Mouse (Mus musculus): ENCODE measurements around the gene Astl.

The Astl gene

GRCm38 (mm10) chr2:127363696-127364095 is 25.3 kb downstream of the Astl start:
- intact Hi-C loops (cut with DNase I): loop anchor here (10.0 kb wide), 1 partner anchor 191 kb away; no protein-coding TSS in a partner anchor

- intact Hi-C loops (cut with DNase I): loop anchor here (10.0 kb wide), 1 partner anchor 190 kb away; no protein-coding TSS in a partner anchor
Observed at GRCm38 (mm10) chr2:127364452-127364851, 26.0 kb downstream of the Astl start.

- intact Hi-C loops (cut with DNase I): loop anchor here (10.0 kb wide), 1 partner anchor 188 kb away; no protein-coding TSS in a partner anchor
Observed at GRCm38 (mm10) chr2:127367126-127367820, 28.8 kb downstream of the Astl start.

- intact Hi-C loops (cut with DNase I): loop anchor here (10.0 kb wide), 1 partner anchor 185 kb away; no protein-coding TSS in a partner anchor
Observed at GRCm38 (mm10) chr2:127369703-127370376, 31.4 kb downstream of the Astl start.

GRCm38 (mm10) chr2:127370561-127371483 is 32.4 kb downstream of the Astl start:
- intact Hi-C loops (cut with DNase I): no loop called here

- intact Hi-C loops (cut with DNase I): no loop called here
Observed at GRCm38 (mm10) chr2:127371484-127371861, 33.0 kb downstream of the Astl start.

- intact Hi-C loops (cut with DNase I): no loop called here
Observed at GRCm38 (mm10) chr2:127372082-127372481, 33.6 kb downstream of the Astl start.

GRCm38 (mm10) chr2:127374131-127374530 is 35.7 kb downstream of the Astl start:
- intact Hi-C loops (cut with DNase I): no loop called here

- intact Hi-C loops (cut with DNase I): no loop called here
Observed at GRCm38 (mm10) chr2:127375087-127375486, 36.6 kb downstream of the Astl start.

GRCm38 (mm10) chr2:127375759-127376341 is 37.4 kb downstream of the Astl start:
- intact Hi-C loops (cut with DNase I): no loop called here

- intact Hi-C loops (cut with DNase I): no loop called here
Observed at GRCm38 (mm10) chr2:127376423-127377051, 38.1 kb downstream of the Astl start.

- intact Hi-C loops (cut with DNase I): no loop called here
Observed at GRCm38 (mm10) chr2:127377942-127378610, 39.6 kb downstream of the Astl start.

- intact Hi-C loops (cut with DNase I): no loop called here
Observed at GRCm38 (mm10) chr2:127378611-127378990, 40.2 kb downstream of the Astl start.

- intact Hi-C loops (cut with DNase I): no loop called here
Observed at GRCm38 (mm10) chr2:127379250-127379649, 40.8 kb downstream of the Astl start.

GRCm38 (mm10) chr2:127383881-127384280 is 45.4 kb downstream of the Astl start:
- intact Hi-C loops (cut with DNase I): no loop called here

GRCm38 (mm10) chr2:127387521-127387920 is 49.1 kb downstream of the Astl start:
- intact Hi-C loops (cut with DNase I): no loop called here

- intact Hi-C loops (cut with DNase I): no loop called here
Observed at GRCm38 (mm10) chr2:127390352-127390751, 51.9 kb downstream of the Astl start.

- intact Hi-C loops (cut with DNase I): no loop called here
Observed at GRCm38 (mm10) chr2:127390846-127391245, 52.4 kb downstream of the Astl start.

GRCm38 (mm10) chr2:127391323-127391722 is 52.9 kb downstream of the Astl start:
- intact Hi-C loops (cut with DNase I): no loop called here

- intact Hi-C loops (cut with DNase I): no loop called here
Observed at GRCm38 (mm10) chr2:127394606-127395161, 56.2 kb downstream of the Astl start.
